ENCODE assay signal across 8 mouse cellular contexts in genomic region chr4:82513426-82513750, GRCm38 (mm10).
A peak's percentile ranks its signal among the peaks of the same experiment; 100 is the strongest.
DNase-seq lines count a peak whose midpoint lies in the region; ATAC-seq and TF ChIP-seq lines count a peak whose summit lies in the region.

No protein-coding gene starts in this region.

- peak overlapping the region; percentile 41; the same call in 1 of the 2 replicates for H3K27ac ChIP-seq in kidney, adult 2 months (ENCODE audit: insufficient read depth, low read depth, low read length)
- 0 out of 2 replicates have a peak overlapping the region, but pooled peaks have one; percentile 3 for H3K27ac ChIP-seq in cortical plate, adult 2 months (ENCODE audit: insufficient read depth, low read length)
- peak overlapping the region; percentile 92 for H3K27ac ChIP-seq in hindbrain, embryonic 13.5 days
- peak overlapping the region; percentile 91 for H3K27ac ChIP-seq in midbrain, embryonic 12.5 days (replicated peaks)

- H3K4me3 ChIP-seq in kidney, adult 2 months (ENCODE audit: insufficient read depth, low read depth, low read length), result peak overlapping the region; percentile 60
- H3K4me3 ChIP-seq in cortical plate, adult 2 months (ENCODE audit: insufficient read depth, low read length), result peak overlapping the region; percentile 77
- peak overlapping the region; percentile 51 for H3K4me3 ChIP-seq in hindbrain, embryonic 13.5 days
- H3K4me3 ChIP-seq in midbrain, embryonic 12.5 days, result peak overlapping the region; percentile 45

- peak overlapping the region; percentile 75 for H3K9ac ChIP-seq in hindbrain, embryonic 13.5 days
- peak overlapping the region; percentile 45 for H3K9ac ChIP-seq in midbrain, embryonic 12.5 days (replicated peaks)

- peak overlapping the region; percentile 94 for H3K4me2 ChIP-seq in hindbrain, embryonic 13.5 days
- H3K4me2 ChIP-seq in midbrain, embryonic 12.5 days (replicated peaks), result peak overlapping the region; percentile 94

- H3K9me3 ChIP-seq in hindbrain, embryonic 13.5 days, result no peaks in the 10 kb centered on the region
- no peaks in the 10 kb centered on the region for H3K9me3 ChIP-seq in midbrain, embryonic 12.5 days

- no peak for TF ChIP-seq CTCF in kidney, adult 2 months (conservative IDR thresholded peaks at IDR 0.05; ENCODE audit: insufficient read depth, insufficient read length, low read depth, low read length)
- TF ChIP-seq CTCF in cortical plate, adult 2 months (IDR thresholded peaks at IDR 0.05; ENCODE audit: extremely low read depth, insufficient read depth, low read length), result no peak

- no peaks in the 10 kb centered on the region for H3K36me3 ChIP-seq in kidney, adult 2 months (ENCODE audit: control insufficient read depth, insufficient read depth, low read length)
- H3K36me3 ChIP-seq in hindbrain, embryonic 13.5 days, result no peaks in the 10 kb centered on the region
- no peaks in the 10 kb centered on the region for H3K36me3 ChIP-seq in midbrain, embryonic 12.5 days

- no peak for ATAC-seq in hindbrain, embryonic 13.5 days (ENCODE audit: low FRiP score)
- ATAC-seq in midbrain, embryonic 12.5 days (ENCODE audit: low FRiP score, low read depth), result no peak

- no peak for TF ChIP-seq POLR2A in kidney, adult 2 months (IDR thresholded peaks at IDR 0.05; ENCODE audit: low read depth, low read length)
- no peak for TF ChIP-seq POLR2A in cortical plate, adult 2 months (IDR thresholded peaks at IDR 0.05; ENCODE audit: extremely low read depth, insufficient read depth, low read length)

- 3% methylated on average over 14 of the region's 14 CpGs for WGBS in kidney, adult 2 months
- 2% methylated on average over 14 of the region's 14 CpGs for WGBS in hindbrain, embryonic 13.5 days
- WGBS in midbrain, embryonic 12.5 days, result under 1% methylated on average over 14 of the region's 14 CpGs

- H3K27me3 ChIP-seq in kidney, adult 2 months (replicated peaks; ENCODE audit: control insufficient read depth, insufficient read depth, low read length), result no peaks in the 10 kb centered on the region
- no peaks in the 10 kb centered on the region for H3K27me3 ChIP-seq in hindbrain, embryonic 13.5 days
- no peaks in the 10 kb centered on the region for H3K27me3 ChIP-seq in midbrain, embryonic 12.5 days

- DNase-seq in kidney, adult 2 months, result no peak
- no peak for DNase-seq in kidney, postnatal 14 days
- DNase-seq in thymus, postnatal 10 days (ENCODE audit: low spot score in 2 of 2), result no peak
- DNase-seq in cerebellum, adult 11 months, result no peak
- no peak for DNase-seq in cerebellum, adult 9-10 months

- peaks cover 12% of the 10 kb centered on the region; the same call in 1 of the 2 replicates for H3K4me1 ChIP-seq in kidney, adult 2 months (ENCODE audit: control insufficient read depth, insufficient read depth, low read length)
- H3K4me1 ChIP-seq in cortical plate, adult 2 months (ENCODE audit: control insufficient read depth, insufficient read depth, low read length), result no peaks in the 10 kb centered on the region
- peaks cover 26% of the 10 kb centered on the region for H3K4me1 ChIP-seq in hindbrain, embryonic 13.5 days (replicated peaks)
- H3K4me1 ChIP-seq in midbrain, embryonic 12.5 days, result peaks cover 43% of the 10 kb centered on the region

Comparison
In these comparisons a context has a peak if more than half of its experiments do, and no peak if none do; other contexts are left out.
1. H3K27ac ChIP-seq: peak in every context shown above with its lines; median percentile 92 in hindbrain, embryonic 13.5 days; 91 in midbrain, embryonic 12.5 days; 41 in kidney, adult 2 months; 3 in cortical plate, adult 2 months.